Mouse (Mus musculus): ENCODE measurements around the gene Ttc28.

Gene Ttc28

DNA sequence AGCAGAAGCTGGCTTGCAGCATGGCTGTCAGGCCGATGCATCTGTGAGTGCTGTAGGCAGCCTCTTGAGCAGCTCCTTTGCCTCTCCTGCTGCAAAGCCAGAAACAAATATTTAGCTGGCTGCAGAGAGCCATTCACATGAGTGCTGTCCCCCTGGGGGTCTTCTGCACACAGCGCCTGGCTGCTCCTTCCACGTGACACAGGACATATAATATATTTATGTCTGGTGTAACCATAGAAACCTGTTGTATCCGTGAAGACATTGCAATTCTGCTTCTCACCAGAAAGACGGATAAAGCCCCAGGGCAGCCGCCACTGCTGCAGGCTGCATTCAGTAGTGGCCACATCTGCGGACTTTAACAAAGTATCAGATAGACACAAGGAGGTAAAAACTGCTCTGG is 376.6 kb downstream of the Ttc28 start:
- no peak for TF ChIP-seq GATA4 (IDR thresholded peaks at IDR 0.05; ENCODE audit: insufficient replicate concordance, low read length)

- TF ChIP-seq GATA4 (IDR thresholded peaks at IDR 0.05; ENCODE audit: insufficient replicate concordance, low read length), result no peak
These were observed 377.5 kb downstream of the Ttc28 start for GRCm38 (mm10) chr5:111257127-111257526.

GRCm38 (mm10) chr5:111261733-111262573 is 382.4 kb downstream of the Ttc28 start:
- TF ChIP-seq GATA4 (IDR thresholded peaks at IDR 0.05; ENCODE audit: insufficient replicate concordance, low read length), result no peak

DNA sequence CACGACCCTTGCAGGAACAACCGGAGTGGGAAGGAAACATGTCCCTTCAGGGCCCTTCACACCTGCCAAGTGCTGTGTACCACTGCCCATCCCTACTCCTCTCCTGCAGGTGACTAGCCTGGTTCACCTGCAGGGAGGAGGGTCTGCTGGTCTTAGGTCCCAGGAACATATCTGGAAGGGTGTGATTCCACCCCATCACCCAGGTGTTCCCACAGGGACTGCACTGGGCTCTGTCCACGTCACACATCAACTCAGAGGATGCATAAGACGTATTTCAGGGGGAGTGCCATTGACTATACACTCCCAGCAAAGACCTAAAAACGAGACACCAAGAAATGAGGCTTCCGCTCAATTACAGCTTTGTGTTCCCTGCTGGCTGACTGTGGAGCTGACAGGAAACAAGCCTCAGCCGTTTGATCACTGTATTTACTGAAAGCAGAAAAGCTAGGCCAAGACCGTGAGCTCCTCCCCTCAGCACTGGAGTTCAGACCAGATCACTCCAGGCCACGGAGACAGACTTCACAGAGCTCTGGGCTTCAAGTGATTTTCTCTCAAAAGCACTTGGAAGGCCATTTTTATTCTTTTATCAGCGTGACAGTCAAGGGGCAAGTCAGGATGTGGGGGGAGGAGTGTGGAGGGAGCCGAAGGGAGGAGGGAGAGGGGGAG is 383.1 kb downstream of the Ttc28 start:
- peak; percentile 27; the same call in 1 of the 2 replicates for TF ChIP-seq GATA4 (IDR thresholded peaks at IDR 0.05; ENCODE audit: insufficient replicate concordance, low read length)

- TF ChIP-seq GATA4 (IDR thresholded peaks at IDR 0.05; ENCODE audit: insufficient replicate concordance, low read length), result no peak
These were observed 383.8 kb downstream of the Ttc28 start for GRCm38 (mm10) chr5:111263370-111263769.

GRCm38 (mm10) chr5:111264488-111264887 is 384.9 kb downstream of the Ttc28 start:
- no peak for TF ChIP-seq GATA4 (IDR thresholded peaks at IDR 0.05; ENCODE audit: insufficient replicate concordance, low read length)

GRCm38 (mm10) chr5:111266658-111267057 is 387.1 kb downstream of the Ttc28 start:
- TF ChIP-seq GATA4 (IDR thresholded peaks at IDR 0.05; ENCODE audit: insufficient replicate concordance, low read length), result no peak

DNA sequence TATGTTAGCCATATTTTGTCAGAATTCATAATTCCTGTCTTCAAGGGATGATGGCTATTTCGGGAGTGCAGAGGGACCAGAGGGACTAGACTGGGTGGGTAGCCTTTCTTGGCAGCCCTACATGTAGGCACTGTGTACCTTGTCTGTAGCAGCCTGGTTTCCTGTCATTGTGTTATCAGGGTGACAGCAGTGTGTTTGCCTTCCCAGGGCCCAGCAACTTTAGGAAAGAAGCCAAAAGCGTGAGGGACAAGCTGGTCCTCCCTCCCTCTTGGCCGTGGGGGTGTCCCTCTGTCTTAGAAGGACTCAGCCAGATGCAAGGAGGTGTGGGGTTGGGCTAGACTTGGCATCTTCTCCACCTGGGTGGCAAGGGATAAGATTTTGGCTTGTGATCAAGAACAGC is 387.5 kb downstream of the Ttc28 start:
- peak; percentile 64; the same call in 1 of the 2 replicates for TF ChIP-seq GATA4 (IDR thresholded peaks at IDR 0.05; ENCODE audit: insufficient replicate concordance, low read length)

DNA sequence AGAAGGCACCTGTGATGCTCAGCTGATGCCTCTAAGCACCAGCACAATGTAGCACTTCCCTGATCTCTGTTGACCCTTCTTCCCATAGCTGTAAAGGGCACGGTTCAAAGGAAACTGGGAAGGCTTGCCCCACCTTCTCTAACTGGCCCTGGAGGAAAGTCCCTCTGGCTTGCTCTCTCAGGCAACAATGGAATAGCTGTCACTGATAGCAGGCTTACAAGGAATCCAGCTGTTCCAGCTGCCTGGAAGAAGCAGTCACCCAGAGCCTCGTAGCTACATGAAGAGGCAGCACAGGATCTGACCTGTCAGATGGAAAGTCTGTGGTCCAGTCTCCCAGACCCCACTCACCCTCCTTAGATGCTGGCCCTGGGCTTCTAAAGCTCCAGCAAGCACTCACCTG is 389.2 kb downstream of the Ttc28 start:
- no peak for TF ChIP-seq GATA4 (IDR thresholded peaks at IDR 0.05; ENCODE audit: insufficient replicate concordance, low read length)

DNA sequence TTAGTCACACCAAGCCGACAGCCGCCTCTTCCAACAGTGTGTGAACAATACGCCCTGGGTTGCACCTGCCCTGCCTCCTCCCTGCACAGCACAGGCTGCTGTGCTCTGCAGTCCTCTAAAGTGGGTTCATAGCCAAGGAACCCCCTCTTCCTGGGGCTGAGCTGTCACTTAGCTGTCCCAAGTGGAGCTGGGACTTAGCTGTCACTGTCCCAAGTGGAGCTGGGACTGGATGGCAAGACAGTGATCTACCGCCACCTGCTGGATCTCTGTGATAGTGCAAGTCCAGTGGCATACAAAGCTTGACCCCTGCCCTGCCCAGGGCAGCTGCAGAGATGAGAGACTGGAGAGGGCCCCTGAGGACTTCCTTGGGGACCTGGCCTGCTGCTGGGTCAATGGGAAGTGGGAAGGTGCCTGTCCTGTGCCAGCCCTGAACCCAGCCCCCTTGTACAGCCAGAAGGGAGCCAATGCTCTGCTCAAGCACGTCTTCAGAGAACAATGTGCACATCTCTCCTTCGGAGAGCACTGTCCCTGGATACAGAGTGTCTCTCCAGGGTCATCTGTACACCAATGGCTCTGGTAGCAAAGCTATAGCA is 390.1 kb downstream of the Ttc28 start:
- TF ChIP-seq GATA4 (IDR thresholded peaks at IDR 0.05; ENCODE audit: insufficient replicate concordance, low read length), result no peak

DNA sequence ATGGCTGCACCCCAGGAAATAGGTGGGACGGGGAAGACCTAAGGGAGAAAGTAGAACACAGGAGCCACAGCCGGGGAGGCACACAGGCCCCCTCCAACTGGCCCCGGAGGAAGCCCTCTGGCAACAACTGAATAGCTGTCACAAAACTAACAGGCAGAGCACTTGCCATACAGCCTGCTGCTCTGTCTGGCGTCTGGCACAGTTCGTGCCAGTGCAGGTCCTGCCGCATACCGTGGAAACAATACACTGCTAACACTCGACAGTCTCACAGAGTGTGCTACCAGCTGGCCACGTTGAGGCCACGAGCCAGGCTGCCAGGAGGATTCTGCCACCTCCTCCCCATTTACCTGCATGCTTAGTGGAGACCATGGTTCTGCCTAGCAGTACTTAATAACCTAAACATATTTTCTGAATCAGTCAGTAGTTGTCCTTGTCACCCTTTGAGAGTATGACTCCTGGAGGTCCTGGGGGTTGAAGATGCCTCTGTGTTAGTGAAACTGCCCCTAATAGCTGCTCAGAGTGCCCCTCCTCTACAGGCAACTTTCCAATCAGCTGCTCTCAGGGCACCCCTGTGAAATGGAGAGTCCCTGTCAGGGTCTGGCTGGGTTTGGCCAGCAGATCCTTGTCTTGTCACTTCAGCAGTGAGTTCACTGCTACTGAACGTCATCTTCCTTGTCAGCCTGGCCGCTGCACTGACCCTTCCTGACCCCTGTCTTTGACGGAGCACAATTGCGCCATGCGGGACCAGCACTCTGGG is 390.8 kb downstream of the Ttc28 start:
- TF ChIP-seq GATA4 (IDR thresholded peaks at IDR 0.05; ENCODE audit: insufficient replicate concordance, low read length), result no peak

DNA sequence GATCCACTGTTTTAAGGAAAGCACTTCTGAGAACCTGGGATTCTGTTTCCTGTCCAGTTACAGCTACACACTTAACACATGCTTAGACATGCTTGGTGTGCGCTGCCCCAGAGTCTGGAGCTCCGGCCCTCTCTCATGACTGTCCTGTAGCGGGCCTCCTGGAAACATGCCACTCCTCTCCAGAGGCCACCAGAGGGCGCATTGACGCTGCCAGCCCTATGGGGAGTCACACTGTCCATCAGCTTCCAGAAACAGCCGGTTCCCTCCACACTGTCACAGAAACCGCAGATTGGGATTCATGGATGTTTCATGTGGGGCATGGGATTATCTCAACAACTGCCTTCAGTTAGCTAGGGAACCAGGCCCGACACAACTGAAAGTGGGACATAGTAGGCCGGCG is 394.0 kb downstream of the Ttc28 start:
- TF ChIP-seq GATA4 (IDR thresholded peaks at IDR 0.05; ENCODE audit: insufficient replicate concordance, low read length), result no peak

- no peak for TF ChIP-seq GATA4 (IDR thresholded peaks at IDR 0.05; ENCODE audit: insufficient replicate concordance, low read length)
These were observed 395.3 kb downstream of the Ttc28 start for GRCm38 (mm10) chr5:111274948-111275347.

GRCm38 (mm10) chr5:111284420-111285175 is 405.0 kb downstream of the Ttc28 start:
- TF ChIP-seq GATA4 (IDR thresholded peaks at IDR 0.05; ENCODE audit: insufficient replicate concordance, low read length), result no peak

DNA sequence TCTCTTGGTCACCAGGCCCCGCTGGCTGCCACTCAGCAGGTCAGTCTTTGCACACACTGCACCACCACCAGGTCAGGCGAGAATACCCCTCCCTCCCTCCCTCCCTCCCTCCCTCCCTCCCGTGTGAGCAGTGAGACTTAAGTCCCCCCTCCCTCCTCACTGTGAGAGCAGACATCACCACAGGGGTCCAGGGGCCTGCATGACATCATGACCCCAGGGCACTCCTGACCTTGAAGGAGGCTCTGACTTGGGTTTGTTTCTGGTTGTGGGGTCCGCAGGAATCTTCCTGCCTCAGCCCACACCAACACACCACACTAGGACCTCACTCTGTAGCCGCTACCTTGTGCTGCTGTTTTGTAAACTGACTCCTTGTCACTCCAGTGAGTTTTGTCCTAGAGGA is 408.0 kb downstream of the Ttc28 start:
- no peak for TF ChIP-seq GATA4 (IDR thresholded peaks at IDR 0.05; ENCODE audit: insufficient replicate concordance, low read length)
